Mouse (Mus musculus) embryonic facial prominence, embryonic 11.5 days (tissue): ENCODE measurements around the gene Ablim2. TPM values are rescaled to one million over a fixed set of nuclear protein-coding genes. Genes with fewer than 3 reads are reported as not detected.

Experiments used
- ATAC-seq: fragments of 200-750 bp; cut with Nextera tagmentation; replicated peaks from 2 replicates; pipeline ENCODE4 v1.8.0; 2017; ENCODE audit warnings: low read depth; ENCODE audit not compliant: insufficient number of reproducible peaks, low FRiP score, low TSS enrichment
- DNase-seq: peaks from one replicate; pipeline ENCODE4 v3.0.0-alpha.2; 2015; ENCODE audit warnings: low spot score
- H3K27ac ChIP-seq: fragments of 300-500 bp; sonication (generic); replicated peaks from 2 replicates; pipeline ENCODE4 v1.5.1; 2014; ENCODE audit warnings: mild to moderate bottlenecking, low read depth, low read length, control low read depth
- H3K27me3 ChIP-seq: fragments of 300-500 bp; sonication (generic); 2 replicates; pipeline ENCODE4 v1.6.1; 2014; ENCODE audit warnings: mild to moderate bottlenecking, low read length, moderate library complexity, mixed read lengths; ENCODE audit not compliant: control insufficient read depth, insufficient read depth
- H3K36me3 ChIP-seq: fragments of 300-500 bp; sonication (generic); replicated peaks from 2 replicates; pipeline ENCODE4 v1.6.1; 2014; ENCODE audit warnings: low read depth, mild to moderate bottlenecking, low read length, moderate library complexity, mixed read lengths; ENCODE audit not compliant: control insufficient read depth, insufficient read depth
- H3K4me1 ChIP-seq: fragments of 300-500 bp; sonication (generic); 2 replicates; pipeline ENCODE4 v1.6.1; 2014; ENCODE audit warnings: low read length, mixed read lengths; ENCODE audit not compliant: control insufficient read depth, insufficient read depth
- H3K4me2 ChIP-seq: fragments of 300-500 bp; sonication (generic); 2 replicates; pipeline ENCODE4 v1.6.1; 2014; ENCODE audit warnings: low read depth, mild to moderate bottlenecking, control low read depth, low read length, moderate library complexity
- H3K4me3 ChIP-seq: fragments of 300-500 bp; sonication (generic); 2 replicates; pipeline ENCODE4 v1.5.1; 2014; ENCODE audit warnings: low read depth, low read length, control low read depth
- H3K9ac ChIP-seq: fragments of 300-500 bp; sonication (generic); replicated peaks from 2 replicates; pipeline ENCODE4 v1.6.1; 2014; ENCODE audit warnings: mild to moderate bottlenecking, control low read depth, low read length
- H3K9me3 ChIP-seq: fragments of 300-500 bp; sonication (generic); replicated peaks from 2 replicates; pipeline ENCODE4 v1.6.1; 2016; ENCODE audit warnings: mild to moderate bottlenecking, low read length, inconsistent platforms, mixed read lengths; ENCODE audit not compliant: control insufficient read depth
- WGBS: fragments of 180-500 bp; shearing (Covaris S2); extraction: QIAGEN DNeasy Blood & Tissue Kit; methylation state at CpG from one replicate; pipeline ENCODE4 v1.1.7; 2014; 5-methylcytosine and 5-hydroxymethylcytosine counted together
- polyA plus RNA-seq: library from polyadenylated mRNA; unstranded; fragments of >200 nt; fragmentation: Nextera tagmentation; extraction: Ambion mirVana; gene quantifications from 2 replicates; pipeline ENCODE4 v1.2.1, GENCODE M21; 2014

Ablim2 gene
- polyA plus RNA-seq, 1 experiment from 2014 or later = 0.55 TPM

- Histone ChIP-seq H3K9me3 (no peaks in the 10 kb centered on the region), H3K9ac (no peak overlapping the region), H3K4me3 (no peak overlapping the region), H3K4me1 (peaks cover 4% of the 10 kb centered on the region; the same call in 1 of the 2 replicates), H3K27ac (0 out of 2 replicates have a peak overlapping the region, but pooled peaks have one; percentile 29), H3K27me3 (no peaks in the 10 kb centered on the region), H3K36me3 (no peaks in the 10 kb centered on the region), H3K4me2 (no peak overlapping the region)
- 44% methylated on average over 12 of the region's 12 CpGs for WGBS
- DNase-seq (peak; percentile 45), ATAC-seq (no peak)
Measured at GRCm38 (mm10) chr5:35915629-35916300, 158.1 kb downstream of the Ablim2 start.

DNA sequence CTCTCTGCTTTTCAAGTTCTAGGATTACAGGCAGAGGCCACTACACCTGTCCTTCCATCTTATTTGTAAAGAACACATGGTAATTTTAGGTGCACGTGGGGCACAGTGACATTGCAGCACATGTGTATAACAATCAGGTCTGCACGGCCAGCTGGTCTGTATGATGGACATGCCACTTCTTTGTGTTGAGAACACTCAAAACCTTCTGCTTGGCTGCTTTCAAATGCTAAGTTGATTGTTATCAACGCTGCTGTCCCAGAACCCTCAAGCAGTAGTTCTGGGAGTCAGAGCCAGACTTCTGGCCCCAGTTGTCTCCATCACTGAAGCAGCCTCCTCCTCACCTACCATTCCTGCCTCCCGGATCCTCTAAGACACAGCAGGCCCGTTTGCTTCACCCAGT is 159.0 kb downstream of the Ablim2 start:
- no peak for ATAC-seq
- H3K4me1 ChIP-seq = peaks cover 7% of the 10 kb centered on the region
- H3K9me3 ChIP-seq = no peaks in the 10 kb centered on the region
- no peak overlapping the region for H3K4me3 ChIP-seq
- 67% methylated on average over 5 of the region's 5 CpGs for WGBS
- H3K27me3 ChIP-seq = no peaks in the 10 kb centered on the region
- DNase-seq = no peak
- H3K9ac ChIP-seq = no peak overlapping the region
- H3K4me2 ChIP-seq = no peak overlapping the region
- no peaks in the 10 kb centered on the region for H3K36me3 ChIP-seq
- H3K27ac ChIP-seq = no peak overlapping the region

GRCm38 (mm10) chr5:35918387-35918786 is 160.7 kb downstream of the Ablim2 start:
- H3K9ac ChIP-seq = no peak overlapping the region
- H3K4me2 ChIP-seq = no peak overlapping the region
- H3K4me1 ChIP-seq = peaks cover 9% of the 10 kb centered on the region
- no peaks in the 10 kb centered on the region for H3K36me3 ChIP-seq
- DNase-seq (no peak), ATAC-seq (no peak)
- H3K4me3 ChIP-seq = no peak overlapping the region
- H3K27ac ChIP-seq = 0 out of 2 replicates have a peak overlapping the region, but pooled peaks have one; percentile 10
- no peaks in the 10 kb centered on the region for H3K9me3 ChIP-seq
- 25% methylated on average over 8 of the region's 8 CpGs for WGBS
- H3K27me3 ChIP-seq = no peaks in the 10 kb centered on the region

- WGBS = 54% methylated on average over 4 of the region's 4 CpGs
- Histone ChIP-seq H3K4me1 (peaks cover 9% of the 10 kb centered on the region), H3K9ac (no peak overlapping the region), H3K4me3 (no peak overlapping the region), H3K4me2 (no peak overlapping the region), H3K27ac (no peak overlapping the region), H3K27me3 (no peaks in the 10 kb centered on the region), H3K36me3 (no peaks in the 10 kb centered on the region), H3K9me3 (no peaks in the 10 kb centered on the region)
- DNase-seq (no peak), ATAC-seq (no peak)
Measured at GRCm38 (mm10) chr5:35920076-35920475, 162.4 kb downstream of the Ablim2 start.

GRCm38 (mm10) chr5:35920557-35920956 is 162.9 kb downstream of the Ablim2 start:
- DNase-seq (no peak), ATAC-seq (no peak)
- no peak overlapping the region for H3K4me3 ChIP-seq
- H3K36me3 ChIP-seq = no peaks in the 10 kb centered on the region
- H3K4me2 ChIP-seq = no peak overlapping the region
- H3K9ac ChIP-seq = no peak overlapping the region
- peaks cover 9% of the 10 kb centered on the region for H3K4me1 ChIP-seq
- no peak overlapping the region for H3K27ac ChIP-seq
- H3K9me3 ChIP-seq = no peaks in the 10 kb centered on the region
- no peaks in the 10 kb centered on the region for H3K27me3 ChIP-seq

- DNase-seq = no peak
- Histone ChIP-seq H3K36me3 (no peaks in the 10 kb centered on the region), H3K27me3 (no peaks in the 10 kb centered on the region), H3K27ac (peak overlapping the region; percentile 47), H3K9me3 (no peaks in the 10 kb centered on the region), H3K9ac (no peak overlapping the region), H3K4me1 (peaks cover 9% of the 10 kb centered on the region), H3K4me2 (no peak overlapping the region; the same call in 1 of the 2 replicates), H3K4me3 (no peak overlapping the region)
- no peak for ATAC-seq
- 71% methylated on average over 6 of the region's 6 CpGs for WGBS
Measured at GRCm38 (mm10) chr5:35921141-35921540, 163.5 kb downstream of the Ablim2 start.

DNA sequence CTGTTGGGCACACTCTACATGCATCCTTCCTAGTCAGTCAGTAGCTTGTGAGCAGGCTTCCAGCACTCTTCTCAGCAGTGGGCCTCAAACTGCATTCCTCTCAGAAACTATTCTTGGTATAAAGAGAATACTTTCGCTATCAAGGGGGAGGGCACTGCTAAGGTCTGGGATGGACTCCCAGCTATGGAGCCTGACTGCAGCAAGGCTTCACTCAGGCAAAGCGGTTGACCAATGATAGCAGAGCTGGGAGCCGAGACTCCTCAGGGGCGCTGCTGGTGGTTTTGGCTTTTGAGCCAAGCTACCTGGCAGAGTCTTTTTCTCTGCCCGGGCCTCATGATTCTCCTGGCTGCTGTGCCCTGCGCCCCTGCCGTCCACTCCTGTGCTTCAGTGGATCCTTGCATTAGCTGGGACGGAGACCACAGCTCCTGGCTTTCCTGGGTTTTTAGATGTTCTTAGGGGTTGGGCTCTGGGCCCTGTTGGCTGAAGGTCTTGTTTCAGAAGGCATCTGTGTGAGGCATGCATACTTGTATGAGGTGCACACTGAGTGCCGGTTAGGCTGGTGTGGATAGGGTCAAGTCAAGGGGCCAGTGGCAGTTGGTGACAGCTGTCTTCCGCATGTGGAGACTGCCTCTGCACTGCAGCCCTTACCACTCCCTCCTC is 164.0 kb downstream of the Ablim2 start:
- Histone ChIP-seq H3K4me2 (no peak overlapping the region), H3K27ac (peak overlapping the region; percentile 47; the same call in 1 of the 2 replicates), H3K27me3 (no peaks in the 10 kb centered on the region), H3K4me3 (no peak overlapping the region), H3K9me3 (no peaks in the 10 kb centered on the region), H3K4me1 (peaks cover 9% of the 10 kb centered on the region), H3K9ac (no peak overlapping the region), H3K36me3 (no peaks in the 10 kb centered on the region)
- ATAC-seq (no peak), DNase-seq (peak; percentile 65)
- 32% methylated on average over 10 of the region's 10 CpGs for WGBS

DNA sequence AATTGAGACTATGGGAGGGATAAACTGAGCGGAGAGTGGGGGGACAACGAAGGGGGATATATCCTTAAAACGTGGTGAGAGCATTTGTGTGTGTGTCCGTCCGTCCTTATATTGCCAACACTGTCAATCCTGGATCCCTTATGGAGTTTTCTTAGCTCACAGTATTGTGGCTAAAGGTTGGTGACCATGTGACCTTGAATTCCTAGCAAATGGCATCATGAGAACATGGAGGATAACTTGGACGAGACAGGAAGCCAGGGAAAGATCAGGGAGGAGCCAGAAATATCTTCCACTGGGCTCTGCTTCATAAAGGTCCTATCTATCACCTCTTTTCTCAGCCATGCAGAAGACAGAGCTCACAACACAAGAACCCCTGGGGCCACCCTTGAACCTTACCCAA is 165.8 kb downstream of the Ablim2 start:
- Histone ChIP-seq H3K4me3 (no peak overlapping the region), H3K4me1 (peaks cover 5% of the 10 kb centered on the region), H3K9me3 (no peaks in the 10 kb centered on the region), H3K36me3 (no peaks in the 10 kb centered on the region), H3K27me3 (no peaks in the 10 kb centered on the region), H3K4me2 (no peak overlapping the region), H3K27ac (no peak overlapping the region), H3K9ac (no peak overlapping the region)
- ATAC-seq = no peak
- WGBS = 87% methylated on average over 6 of the region's 6 CpGs
- DNase-seq = no peak
